Mouse (Mus musculus) forelimb bud, embryonic 11.5 days (tissue): ENCODE data around the gene Itpa.

Experiments
- DNase-seq: peaks from one replicate; pipeline ENCODE4 v3.0.0-alpha.2; 2012; ENCODE audit warnings: low read depth, low spot score

Itpa gene

DNA sequence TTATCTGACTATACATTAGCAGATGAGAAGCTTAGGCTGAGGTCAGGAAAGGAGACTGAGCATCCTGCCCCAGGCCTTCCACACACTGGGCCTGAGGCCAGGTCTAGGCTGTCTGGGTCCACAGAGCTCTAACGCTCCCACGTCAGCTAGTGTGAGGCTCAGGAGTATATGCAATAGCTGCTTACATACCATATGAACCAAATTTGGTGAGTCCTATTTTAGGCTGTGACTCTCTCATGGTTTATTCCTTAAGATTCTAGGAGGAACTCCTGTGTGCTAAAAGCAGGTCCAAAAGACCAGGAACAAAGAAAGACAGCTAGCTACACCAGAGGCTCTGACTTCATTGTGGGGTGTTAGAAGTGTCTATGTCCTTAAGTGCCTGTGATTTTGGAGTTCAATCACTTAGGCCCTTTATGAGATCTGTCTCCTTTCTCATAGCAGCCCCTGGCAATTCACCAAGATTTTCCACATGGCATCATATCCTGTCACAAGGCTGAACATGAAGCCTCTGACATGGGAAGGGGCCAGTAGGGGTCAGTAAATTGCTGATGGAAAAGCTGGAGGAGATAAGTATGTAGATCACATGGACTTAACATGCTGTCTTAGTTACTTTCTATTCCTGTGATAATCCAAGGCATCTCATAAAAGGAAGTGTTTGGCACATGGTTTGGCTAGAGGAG is 61.6 kb downstream of the Itpa start:
- no peak for DNase-seq

DNA sequence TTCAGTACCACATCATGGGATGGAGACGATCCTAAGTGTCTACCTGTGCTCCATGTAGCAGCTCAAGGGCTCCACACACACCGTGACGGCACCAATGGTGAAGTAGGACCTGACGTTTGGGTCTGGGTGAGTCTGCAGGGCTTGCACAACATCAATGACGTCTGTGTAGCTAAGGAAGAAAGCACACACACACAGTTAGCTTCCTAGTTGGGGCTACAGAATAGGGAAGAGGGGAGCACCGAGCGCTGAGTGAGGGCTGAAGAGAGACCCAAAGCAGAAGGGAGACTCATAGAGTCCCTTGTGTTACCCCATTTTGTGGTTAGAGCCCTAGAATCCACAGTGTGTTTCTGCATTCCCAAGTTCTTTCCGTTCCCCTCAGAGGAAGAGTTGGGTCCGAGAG is 63.3 kb downstream of the Itpa start:
- no peak for DNase-seq
